Mouse (Mus musculus) G1E (cell line): ENCODE data around the gene Qser1.

ENCODE experiments used
- CTCF ChIP-seq: IDR thresholded peaks from 2 replicates; pipeline ENCODE4 v1.5.1; 2012; ENCODE audit warnings: low read depth, low read length, inconsistent platforms, mixed read lengths
- GATA1 ChIP-seq: IDR thresholded peaks from 2 replicates; pipeline ENCODE4 v1.6.1; 2012; ENCODE audit warnings: borderline replicate concordance, low read length, inconsistent platforms, mixed read lengths
- TAL1 ChIP-seq: conservative IDR thresholded peaks from 2 replicates; pipeline ENCODE4 v1.6.1; 2012; ENCODE audit warnings: low read depth, low read length, inconsistent platforms, mixed read lengths

- TF ChIP-seq CTCF: no peak
- no peak for TF ChIP-seq GATA1
- TF ChIP-seq TAL1: no peak
Measured at GRCm38 (mm10) chr2:104852546-104852945, 36.0 kb upstream of the Qser1 start.
